Mouse (Mus musculus): ENCODE data around the gene Gm21887. TPM values are rescaled to one million over a fixed set of nuclear protein-coding genes. Genes with fewer than 3 reads are reported as not detected.
"Not testable (repeated sequence)": the region's sequence is repeated elsewhere in the genome, so short reads cannot be mapped to it uniquely, and the experiment has no call there.

The Gm21887 gene
- polyA plus RNA-seq, 1 experiment from 2014 or later = 306 TPM

GRCm38 (mm10) chrX:170015883-170016282 lies 6.4 kb downstream of the Gm21887 start:
- not testable (repeated sequence) for H3K27ac ChIP-seq (replicated peaks); DNase-seq (ENCODE audit: low spot score)
- WGBS = 92% methylated on average over 10 of the region's 12 CpGs

GRCm38 (mm10) chrX:170017333-170018245 lies 8.1 kb downstream of the Gm21887 start:
- WGBS = 60% methylated on average over 27 of the region's 27 CpGs
- H3K4me1 ChIP-seq; H3K4me3 ChIP-seq; H3K27me3 ChIP-seq (ENCODE audit: low read depth, poor library complexity, severe bottlenecking); H3K27ac ChIP-seq (replicated peaks): not testable (repeated sequence)
- Histone ChIP-seq H3K9me3 (replicated peaks) (peaks cover 52% of the 10 kb centered on the region), H3K36me3 (peaks cover 63% of the 10 kb centered on the region)
- DNase-seq (ENCODE audit: low spot score) = peak; percentile 90

More at GRCm38 (mm10) chrX:170015883-170016282, 6.4 kb downstream of the Gm21887 start:
- Histone ChIP-seq H3K36me3 (peaks cover 54% of the 10 kb centered on the region), H3K9me3 (replicated peaks) (peaks cover 45% of the 10 kb centered on the region)
- H3K4me1 ChIP-seq; H3K27me3 ChIP-seq (ENCODE audit: low read depth, poor library complexity, severe bottlenecking); H3K4me3 ChIP-seq: not testable (repeated sequence)

GRCm38 (mm10) chrX:170018571-170019218 lies 9.2 kb downstream of the Gm21887 start:
- DNase-seq (ENCODE audit: low spot score) = peak; percentile 53
- not testable (repeated sequence) for H3K27me3 ChIP-seq (ENCODE audit: low read depth, poor library complexity, severe bottlenecking); H3K4me3 ChIP-seq; H3K4me1 ChIP-seq; H3K27ac ChIP-seq (replicated peaks)
- Histone ChIP-seq H3K9me3 (replicated peaks) (peaks cover 52% of the 10 kb centered on the region), H3K36me3 (peaks cover 63% of the 10 kb centered on the region)
- WGBS = 86% methylated on average over 66 of the region's 66 CpGs

- H3K27ac ChIP-seq (replicated peaks); H3K4me1 ChIP-seq; H3K4me3 ChIP-seq; H3K27me3 ChIP-seq (ENCODE audit: low read depth, poor library complexity, severe bottlenecking): not testable (repeated sequence)
- WGBS = 84% methylated on average over 30 of the region's 30 CpGs
- peaks cover 49% of the 10 kb centered on the region for H3K9me3 ChIP-seq (replicated peaks)
- peaks cover 60% of the 10 kb centered on the region for H3K36me3 ChIP-seq
- DNase-seq (ENCODE audit: low spot score) = peak; percentile 71
Observed at GRCm38 (mm10) chrX:170019219-170019953, 9.9 kb downstream of the Gm21887 start.

- DNase-seq (ENCODE audit: low spot score); H3K4me1 ChIP-seq; H3K4me3 ChIP-seq; H3K27me3 ChIP-seq (ENCODE audit: low read depth, poor library complexity, severe bottlenecking); H3K27ac ChIP-seq (replicated peaks): not testable (repeated sequence)
- Histone ChIP-seq H3K36me3 (peaks cover 58% of the 10 kb centered on the region), H3K9me3 (replicated peaks) (peaks cover 49% of the 10 kb centered on the region)
- 57% methylated on average over 14 of the region's 14 CpGs for WGBS
Observed at GRCm38 (mm10) chrX:170019954-170020689, 10.7 kb downstream of the Gm21887 start.

GRCm38 (mm10) chrX:170020690-170021050 lies 11.2 kb downstream of the Gm21887 start:
- H3K27ac ChIP-seq (replicated peaks); H3K4me3 ChIP-seq; H3K27me3 ChIP-seq (ENCODE audit: low read depth, poor library complexity, severe bottlenecking); H3K4me1 ChIP-seq: not testable (repeated sequence)
- H3K36me3 ChIP-seq = peaks cover 58% of the 10 kb centered on the region
- peak; percentile 85 for DNase-seq (ENCODE audit: low spot score)
- peaks cover 49% of the 10 kb centered on the region for H3K9me3 ChIP-seq (replicated peaks)
- 52% methylated on average over 9 of the region's 9 CpGs for WGBS

GRCm38 (mm10) chrX:170021205-170021604 lies 11.7 kb downstream of the Gm21887 start:
- not testable (repeated sequence) for H3K27me3 ChIP-seq (ENCODE audit: low read depth, poor library complexity, severe bottlenecking); H3K4me1 ChIP-seq; H3K27ac ChIP-seq (replicated peaks); H3K4me3 ChIP-seq
- DNase-seq (ENCODE audit: low spot score) = peak; percentile 57
- 77% methylated on average over 12 of the region's 12 CpGs for WGBS
- Histone ChIP-seq H3K9me3 (replicated peaks) (peaks cover 47% of the 10 kb centered on the region), H3K36me3 (peaks cover 55% of the 10 kb centered on the region)

GRCm38 (mm10) chrX:170021750-170022461 lies 12.4 kb downstream of the Gm21887 start:
- peaks cover 44% of the 10 kb centered on the region for H3K9me3 ChIP-seq (replicated peaks)
- 55% methylated on average over 15 of the region's 15 CpGs for WGBS
- H3K27ac ChIP-seq (replicated peaks); H3K4me3 ChIP-seq; H3K27me3 ChIP-seq (ENCODE audit: low read depth, poor library complexity, severe bottlenecking); H3K4me1 ChIP-seq: not testable (repeated sequence)
- peak; percentile 77 for DNase-seq (ENCODE audit: low spot score)
- peaks cover 50% of the 10 kb centered on the region for H3K36me3 ChIP-seq

Other genes with a start within 250 kb of the Gm21887 start
- gene 4933400A11Rik, start 230.0 kb upstream of the Gm21887 start, polyA plus RNA-seq (2016; fragmentation: Nextera tagmentation; extraction: Ambion mirVana) = 0.21 TPM in 1 of 2 replicates, not detected in the other

All from midbrain, embryonic 10.5 days (tissue).